Mouse (Mus musculus): ENCODE results near the gene Nkd1. TPM values are rescaled to one million over a fixed set of nuclear protein-coding genes. Genes with fewer than 3 reads are reported as not detected.

The Nkd1 gene
- total RNA-seq, 1 experiment from 2014 or later: 40.7 TPM

DNA sequence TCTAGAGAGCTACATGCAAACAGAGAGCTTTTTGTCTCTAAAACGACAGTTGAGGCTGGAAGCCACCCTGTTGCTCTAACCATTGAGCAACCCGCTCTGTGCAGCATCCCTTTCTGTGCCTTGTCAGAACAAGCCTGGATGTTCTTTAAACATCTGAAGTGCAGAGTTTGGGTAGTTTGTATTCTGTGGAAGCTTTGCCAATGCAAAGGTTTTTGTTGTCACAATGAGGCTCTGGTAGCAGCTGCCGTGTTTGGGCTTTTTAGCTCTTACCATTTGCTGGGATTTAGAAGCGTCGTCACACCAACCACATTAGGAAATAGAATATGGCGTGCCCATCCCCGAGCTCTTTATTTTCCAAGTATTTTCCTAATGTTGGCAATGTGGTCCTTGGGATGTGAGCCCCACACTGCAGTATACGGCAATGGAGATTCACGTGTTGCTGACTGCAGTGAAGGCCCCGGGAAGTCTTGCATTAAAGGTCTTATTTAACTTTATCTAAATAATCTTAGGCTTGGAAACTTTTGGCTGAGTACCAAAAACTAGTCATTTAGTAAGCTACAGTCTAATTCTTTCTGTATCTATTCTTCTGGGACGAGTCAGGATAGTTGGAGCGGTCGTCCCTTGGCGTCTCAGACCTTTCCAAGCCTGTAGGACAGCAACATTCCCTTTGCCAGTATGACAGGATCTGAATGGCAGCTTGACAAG, 51.9 kb downstream of the Nkd1 start:
- no peak for DNase-seq

DNA sequence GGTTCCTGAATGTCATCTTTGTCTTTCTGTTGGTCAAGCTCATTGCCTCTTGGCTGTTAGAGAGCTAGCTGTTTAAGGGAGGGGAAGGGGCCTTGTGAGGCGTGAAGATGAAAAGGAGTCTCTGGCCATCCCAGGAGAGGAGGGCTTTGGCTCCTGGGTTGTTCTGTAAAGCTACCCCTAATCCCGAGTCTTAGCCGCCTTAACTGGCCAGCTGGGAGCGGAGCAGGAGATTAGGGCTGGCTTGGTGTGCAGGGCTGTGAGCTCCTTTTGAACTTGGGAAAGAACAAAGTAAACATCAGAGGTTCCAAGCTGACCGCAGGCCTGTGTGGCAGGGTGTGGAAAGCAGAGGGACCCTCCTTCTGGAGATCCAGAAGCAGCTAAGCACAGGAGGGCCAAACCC, 53.8 kb downstream of the Nkd1 start:
- DNase-seq: no peak

DNA sequence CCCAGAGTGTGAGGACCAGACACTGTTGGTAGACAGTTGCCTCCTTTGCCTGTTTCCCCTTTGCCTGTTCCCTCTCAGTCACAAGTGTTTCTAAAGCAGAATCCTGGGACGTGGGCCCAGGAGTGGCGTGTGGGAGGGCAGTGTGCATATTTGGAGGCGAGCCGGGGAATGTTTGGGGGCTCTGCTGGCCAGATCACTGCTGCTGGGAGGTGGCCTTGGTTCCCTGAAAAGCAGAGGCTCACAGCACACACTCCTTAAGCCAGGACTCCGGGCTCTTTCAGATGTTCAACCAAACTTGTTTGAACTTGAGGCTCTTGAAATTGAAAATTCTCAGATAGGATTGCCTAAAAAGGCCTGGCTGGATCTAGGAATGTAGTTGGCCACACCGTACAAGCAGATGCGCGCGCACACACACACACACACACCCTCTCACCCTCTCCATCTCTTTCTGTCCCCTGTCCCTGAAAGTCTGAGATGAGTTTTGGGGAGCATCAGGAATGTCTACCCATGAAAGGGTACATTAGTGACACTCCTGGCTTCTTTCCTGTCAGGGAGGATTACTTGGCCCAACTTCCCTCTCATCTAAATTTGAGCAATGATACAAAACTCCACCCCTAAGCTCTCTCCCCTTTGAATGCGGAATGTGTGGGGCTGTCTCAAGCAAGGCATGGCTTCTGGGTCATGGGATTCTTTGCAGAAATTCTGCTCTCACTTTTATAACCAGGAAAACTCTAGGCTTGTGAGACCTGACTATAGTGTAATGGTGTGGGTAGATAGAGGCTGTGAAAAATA, 55.4 kb downstream of the Nkd1 start:
- DNase-seq: peak; percentile 57

DNA sequence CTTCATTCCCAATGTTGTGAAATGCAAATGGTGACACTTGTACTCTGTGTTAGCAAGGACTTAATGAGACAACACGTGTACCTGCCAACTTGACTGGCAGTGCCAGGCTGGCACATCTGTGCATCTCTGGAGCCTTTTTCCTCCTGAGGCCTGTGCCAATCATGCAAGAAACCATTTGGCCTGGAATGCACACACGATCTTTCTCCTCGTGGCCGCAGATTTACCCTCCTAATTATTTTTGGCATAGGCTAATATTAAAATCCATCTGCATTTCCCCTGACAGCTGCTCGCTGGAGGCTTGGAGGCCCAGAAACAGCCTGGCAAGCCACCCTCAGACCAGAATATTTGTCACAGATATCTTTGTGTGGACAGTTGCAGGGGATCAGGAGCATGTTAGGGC, 56.5 kb downstream of the Nkd1 start:
- DNase-seq: no peak

DNA sequence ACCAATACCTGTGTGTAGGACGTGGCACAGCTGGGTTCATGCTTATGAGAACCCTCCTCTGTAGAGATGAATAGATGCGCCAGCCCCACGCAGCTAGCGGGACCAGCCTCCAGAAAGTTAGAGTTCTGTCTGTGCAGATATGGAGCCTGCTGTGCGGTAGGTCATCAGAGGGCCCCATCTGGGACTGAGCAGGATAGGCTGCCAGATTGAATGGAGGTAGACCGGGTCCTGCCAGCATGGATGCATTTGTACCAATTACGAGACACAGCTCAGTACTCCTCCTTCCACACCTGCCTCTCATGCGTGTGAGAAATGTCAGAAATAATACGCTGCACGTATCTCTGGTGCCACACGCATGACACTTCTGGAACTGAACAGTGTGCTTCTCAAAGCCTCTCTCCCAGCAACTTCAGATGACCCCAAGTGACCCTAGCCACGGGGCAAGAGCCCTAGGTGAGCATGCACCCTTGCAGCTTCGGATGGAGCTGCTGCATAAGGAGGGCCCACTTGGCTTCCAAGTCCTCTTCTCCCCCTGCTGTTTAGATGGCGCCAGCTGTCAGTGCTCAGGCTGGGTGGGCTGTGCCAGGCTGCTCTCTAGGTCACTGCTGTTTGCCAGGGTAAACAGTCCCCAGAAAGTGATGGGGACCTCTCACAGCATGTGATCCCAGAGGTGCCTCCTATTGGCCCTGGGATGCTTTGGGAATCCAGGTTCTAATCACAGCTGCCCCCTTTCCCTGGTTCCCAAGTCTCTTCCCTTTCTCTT, 57.4 kb downstream of the Nkd1 start:
- DNase-seq: no peak

DNA sequence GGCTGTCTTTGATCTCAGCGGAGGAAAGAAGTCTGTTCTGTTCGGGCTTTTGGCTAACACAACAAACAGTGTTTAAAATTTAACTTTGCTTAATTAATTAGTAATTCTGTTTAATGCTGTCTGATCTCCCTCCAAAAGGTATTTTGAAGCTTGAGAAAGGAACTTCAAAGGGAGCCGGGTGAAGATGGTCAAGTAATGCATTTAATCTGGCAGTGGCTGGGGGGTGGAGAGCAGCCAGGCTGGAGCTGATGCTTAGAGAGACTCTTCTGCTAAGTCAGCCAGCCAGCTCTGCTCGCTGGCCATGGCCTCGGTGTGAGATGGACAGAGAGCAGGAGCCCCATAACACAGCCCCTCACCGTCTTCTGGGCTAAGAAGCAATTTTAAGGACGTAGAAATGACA, 58.1 kb downstream of the Nkd1 start:
- no peak for DNase-seq

DNA sequence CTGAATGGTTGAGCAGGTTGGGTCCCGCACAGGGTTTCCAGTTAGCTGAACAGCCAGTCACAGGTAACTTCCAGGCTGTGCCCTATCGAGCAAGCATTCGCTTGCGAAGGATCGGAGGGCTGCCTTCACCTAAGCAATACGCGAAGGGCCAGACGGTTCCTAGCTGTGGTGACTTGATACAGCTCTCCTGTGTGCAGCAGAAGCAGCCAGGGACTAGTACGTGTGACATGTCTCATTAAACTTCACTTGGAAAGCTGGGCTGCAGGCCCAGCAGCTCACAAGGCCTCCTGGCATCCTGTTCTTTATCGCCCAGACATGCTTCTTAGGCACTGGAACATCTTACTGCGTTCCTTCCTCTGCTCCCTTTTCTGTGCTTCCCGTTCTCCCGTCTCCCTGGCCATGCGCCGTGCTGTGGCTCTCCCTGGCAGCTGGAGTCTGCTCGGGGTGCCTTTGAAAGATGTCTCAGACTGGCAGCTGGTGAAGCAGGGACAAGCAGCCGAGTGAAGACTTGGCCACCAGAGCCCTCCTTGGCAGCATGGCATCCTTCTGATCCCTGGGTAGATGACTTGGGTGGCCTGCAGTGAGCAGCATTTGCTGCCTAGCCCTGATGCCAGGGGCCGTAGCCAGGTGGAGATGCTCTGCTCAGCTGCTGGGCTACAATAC, 58.6 kb downstream of the Nkd1 start:
- DNase-seq: no peak

DNA sequence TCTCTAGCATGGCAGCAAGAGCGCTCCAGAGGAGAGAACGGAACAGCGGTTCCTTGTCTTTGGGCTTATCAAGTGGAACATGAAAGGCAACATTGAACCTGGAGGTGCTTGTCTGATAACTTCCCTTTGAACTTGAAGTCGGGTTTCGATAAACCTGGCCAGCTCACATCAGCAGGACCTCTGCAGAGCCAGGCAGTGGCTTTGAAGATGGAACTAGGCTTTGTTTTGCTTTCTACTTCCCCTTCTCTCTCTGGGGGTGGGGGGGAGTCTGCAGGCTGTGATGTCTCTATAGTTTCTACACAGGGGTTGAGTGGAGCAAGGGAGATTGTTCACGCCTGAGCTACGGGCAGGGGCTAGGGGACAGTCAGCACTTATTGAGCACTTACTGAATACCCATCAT, 59.6 kb downstream of the Nkd1 start:
- no peak for DNase-seq

DNA sequence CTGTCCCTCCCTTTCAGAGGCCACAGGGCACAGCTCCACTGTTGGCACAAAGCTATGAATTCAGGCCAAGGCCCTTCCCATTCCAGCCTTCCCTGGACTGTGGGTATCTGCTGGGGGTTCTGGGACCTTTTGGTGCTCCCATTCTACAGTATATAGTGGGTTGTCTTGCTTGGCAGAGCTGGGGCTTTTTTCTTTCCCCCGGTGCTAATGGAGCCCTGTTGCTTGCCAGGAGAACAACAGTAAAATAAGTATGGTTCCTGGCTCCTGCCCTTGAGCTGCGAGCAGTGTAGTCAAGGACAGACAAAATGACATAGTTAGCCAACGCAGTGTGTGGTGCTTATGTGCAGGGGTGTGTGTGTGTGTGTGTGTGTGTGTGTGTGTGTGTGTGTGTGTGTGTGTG, 62.7 kb downstream of the Nkd1 start:
- DNase-seq: peak; percentile 58

DNA sequence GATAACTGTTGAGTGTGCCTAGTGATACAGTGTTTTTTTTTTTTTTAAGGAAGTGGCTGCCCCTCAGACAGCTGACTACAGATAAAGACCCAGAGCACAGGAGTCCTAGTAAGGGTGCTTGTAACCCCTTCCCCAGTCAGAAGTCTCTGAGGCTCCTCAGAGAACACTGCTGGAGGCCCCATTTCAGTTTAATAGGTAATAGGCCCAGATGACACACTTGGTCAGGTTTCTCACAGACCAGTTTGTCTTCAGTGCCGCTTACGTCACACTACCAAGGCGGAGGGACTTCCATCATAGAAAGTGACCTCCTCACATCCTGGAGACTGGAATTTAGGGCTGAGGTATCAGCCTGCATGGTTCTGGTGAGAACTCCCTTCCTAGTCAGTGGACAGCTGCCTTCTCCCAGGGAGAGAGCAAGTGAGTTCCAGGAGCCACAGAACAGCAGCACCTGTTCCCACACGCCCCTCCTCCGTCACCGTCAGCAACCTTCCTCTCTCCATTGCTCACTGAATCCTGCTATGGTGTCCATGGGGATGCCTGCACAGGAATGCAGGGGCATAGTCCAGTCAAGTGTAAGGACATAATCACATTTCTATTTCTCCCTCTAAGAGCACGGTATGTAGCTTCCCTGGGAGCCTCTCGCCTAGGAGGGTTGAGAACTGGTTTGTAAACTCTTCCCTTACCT, 67.2 kb downstream of the Nkd1 start:
- no peak for DNase-seq

DNA sequence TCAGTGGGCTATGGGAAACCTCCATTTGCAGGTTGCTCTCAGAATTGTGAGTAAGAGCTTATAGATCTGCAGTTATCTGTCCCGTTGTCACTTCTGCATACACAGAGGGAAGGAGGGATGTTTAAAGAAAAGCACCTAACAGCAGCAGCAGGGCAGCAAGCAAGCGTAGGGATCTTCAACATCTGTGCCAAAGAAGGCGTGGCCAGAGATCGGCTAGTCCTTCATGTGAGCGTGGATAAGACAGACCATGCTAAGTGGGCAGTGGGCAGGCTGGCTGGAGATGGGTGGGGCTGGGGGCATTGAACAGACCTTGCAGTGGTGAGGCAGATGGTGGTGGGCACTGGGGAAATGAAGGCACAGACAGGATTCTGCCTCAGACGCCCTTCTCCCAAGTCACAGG, 69.1 kb downstream of the Nkd1 start:
- DNase-seq: peak; percentile 49

DNA sequence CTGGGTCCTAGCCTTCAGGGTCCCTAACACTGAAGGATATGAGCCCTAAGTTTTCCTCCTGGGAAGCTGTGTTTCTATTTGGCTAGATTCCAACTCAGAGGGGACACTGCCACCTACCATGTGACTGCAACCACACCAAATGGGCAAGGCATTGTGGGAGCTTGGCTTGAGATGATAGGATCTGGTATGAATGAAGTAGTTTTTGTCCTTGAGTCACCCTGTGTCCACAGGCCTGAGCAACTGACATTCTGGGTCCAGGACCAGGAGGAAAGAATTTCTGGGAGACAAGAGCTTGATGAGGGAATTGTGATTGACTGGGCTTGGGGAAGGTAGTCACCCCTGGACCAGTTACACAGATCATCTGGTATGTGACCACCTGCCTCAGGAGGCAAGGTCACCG, 72.8 kb downstream of the Nkd1 start:
- DNase-seq: peak; percentile 63

DNA sequence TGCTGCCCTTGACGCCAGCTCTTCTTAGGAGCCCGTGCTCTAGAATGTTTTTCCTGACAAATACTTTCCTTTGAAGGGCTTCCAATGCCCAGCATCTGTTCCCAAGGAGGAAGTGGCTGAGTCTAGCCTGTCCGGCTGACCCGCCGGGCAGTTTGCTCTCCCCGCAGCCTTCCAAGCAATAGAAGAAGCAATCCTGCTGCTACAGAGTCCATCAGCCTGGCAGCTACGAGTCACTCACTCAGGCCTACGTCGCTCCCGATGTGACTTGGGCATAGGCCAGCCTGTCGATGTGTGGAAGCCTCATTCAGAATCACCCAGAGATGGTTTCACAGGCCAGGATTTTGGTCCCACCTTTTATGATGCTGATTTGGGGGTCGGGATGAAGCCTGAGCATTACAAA, 74.9 kb downstream of the Nkd1 start:
- DNase-seq: peak; percentile 49

DNA sequence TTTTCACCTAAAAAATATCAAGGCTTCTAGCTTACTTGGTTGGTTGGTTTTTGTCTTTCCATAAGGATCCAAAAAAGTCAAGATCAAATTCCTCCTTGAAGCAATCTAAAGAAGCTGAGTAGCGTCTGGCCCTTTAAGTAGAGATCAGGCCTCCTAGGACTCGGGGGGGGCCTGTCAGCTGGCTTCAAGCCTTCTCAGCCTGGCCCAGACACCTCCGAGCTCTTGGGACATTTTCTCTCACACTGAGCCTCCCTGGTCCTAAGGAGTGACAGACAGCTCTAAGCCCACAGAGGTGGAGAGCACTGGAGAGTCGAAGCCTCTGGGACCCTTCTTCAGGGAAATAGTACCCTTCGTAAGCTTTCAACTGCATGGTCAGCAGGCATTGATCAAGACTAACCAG, 77.4 kb downstream of the Nkd1 start:
- no peak for DNase-seq

DNA sequence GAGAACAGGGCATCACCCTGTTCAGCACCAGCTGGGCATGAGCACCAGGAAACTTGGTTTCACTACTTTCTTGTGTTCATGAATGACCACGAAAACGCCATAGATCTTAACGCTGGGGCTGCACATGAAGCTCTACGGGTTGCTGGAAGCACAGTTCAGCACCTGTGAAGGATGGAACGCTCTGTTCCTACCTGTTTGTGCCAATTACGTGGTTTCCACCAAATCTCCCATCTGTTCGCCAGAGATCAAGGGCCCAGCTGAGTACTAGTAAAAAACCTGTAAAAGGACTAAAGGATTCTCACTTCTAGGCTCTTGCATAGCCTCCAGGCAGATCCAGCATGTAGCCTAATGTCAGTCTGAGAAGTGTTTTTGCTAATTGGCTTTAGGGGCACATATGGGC, 78.3 kb downstream of the Nkd1 start:
- no peak for DNase-seq

DNA sequence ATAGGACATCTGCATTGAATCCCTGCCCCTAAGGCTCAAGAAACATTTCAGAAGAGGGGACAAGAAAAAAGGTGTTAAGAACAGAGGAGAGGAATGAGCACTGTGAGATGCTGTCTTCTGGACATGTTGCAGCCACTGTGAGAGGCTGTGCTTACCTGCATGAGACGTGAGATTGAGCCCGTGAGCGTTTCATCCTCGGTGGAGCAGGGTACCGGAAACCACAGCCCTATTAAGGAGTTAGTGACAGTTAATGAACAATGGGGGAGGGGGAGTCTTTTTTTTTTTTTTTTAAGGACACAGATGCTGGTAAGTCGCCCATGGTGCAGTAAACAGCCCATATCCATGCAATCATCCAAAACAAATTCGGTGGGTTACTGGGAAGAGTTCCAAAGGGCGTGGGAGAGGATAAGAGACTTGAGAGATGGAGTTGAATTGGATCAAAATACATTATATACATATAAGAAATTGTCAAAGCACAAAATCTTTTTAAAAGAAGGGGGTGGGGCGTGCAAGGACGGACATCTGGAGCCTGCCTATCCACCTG, 82.4 kb downstream of the Nkd1 start:
- no peak for DNase-seq

DNA sequence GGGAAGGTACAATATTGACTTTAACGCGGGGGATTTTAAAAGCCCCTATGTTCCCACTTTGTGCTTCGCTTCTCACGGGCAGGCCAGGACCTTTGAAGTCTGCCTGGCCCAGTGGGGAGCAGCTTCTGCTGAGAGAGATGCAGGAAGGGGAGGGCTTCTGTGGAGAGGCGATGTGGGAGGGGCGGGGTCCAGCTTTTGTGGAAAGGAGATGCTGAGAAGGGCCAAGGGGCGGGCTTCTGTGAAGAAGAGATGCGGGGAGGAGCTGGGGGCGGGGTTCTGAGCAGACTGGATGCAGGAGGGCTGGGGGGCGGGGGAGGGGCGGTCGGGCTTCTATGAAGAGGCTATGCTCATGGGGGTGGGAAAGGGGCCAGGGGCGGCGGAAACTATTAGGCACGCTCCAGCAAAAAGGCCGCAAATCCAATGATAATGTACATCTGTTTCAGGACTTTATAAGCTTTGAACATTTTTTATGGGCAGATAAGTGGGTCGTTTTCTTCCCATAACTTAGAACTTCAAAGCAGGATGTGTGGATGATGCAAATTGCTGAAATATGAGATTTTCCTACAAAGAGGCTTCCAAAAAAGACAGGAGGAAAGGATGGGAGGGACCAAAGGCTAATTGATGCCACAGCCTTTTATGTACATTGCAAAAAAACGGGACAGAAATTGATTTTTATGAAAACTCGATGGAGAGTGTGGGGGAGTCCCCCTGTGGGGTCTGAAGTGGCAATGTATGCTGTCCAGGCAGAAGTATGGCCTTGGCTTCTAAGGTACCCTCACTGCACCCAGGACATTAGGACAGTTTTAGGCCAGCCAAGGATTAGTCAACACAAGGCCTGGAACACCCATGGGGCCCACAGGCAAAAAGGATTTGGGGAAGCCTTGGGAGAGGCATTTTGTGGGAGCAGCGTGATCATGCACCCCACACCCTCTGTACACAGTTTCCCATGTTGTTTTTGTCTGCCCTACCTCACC, 83.2 kb downstream of the Nkd1 start:
- peak; percentile 77 for DNase-seq

DNA sequence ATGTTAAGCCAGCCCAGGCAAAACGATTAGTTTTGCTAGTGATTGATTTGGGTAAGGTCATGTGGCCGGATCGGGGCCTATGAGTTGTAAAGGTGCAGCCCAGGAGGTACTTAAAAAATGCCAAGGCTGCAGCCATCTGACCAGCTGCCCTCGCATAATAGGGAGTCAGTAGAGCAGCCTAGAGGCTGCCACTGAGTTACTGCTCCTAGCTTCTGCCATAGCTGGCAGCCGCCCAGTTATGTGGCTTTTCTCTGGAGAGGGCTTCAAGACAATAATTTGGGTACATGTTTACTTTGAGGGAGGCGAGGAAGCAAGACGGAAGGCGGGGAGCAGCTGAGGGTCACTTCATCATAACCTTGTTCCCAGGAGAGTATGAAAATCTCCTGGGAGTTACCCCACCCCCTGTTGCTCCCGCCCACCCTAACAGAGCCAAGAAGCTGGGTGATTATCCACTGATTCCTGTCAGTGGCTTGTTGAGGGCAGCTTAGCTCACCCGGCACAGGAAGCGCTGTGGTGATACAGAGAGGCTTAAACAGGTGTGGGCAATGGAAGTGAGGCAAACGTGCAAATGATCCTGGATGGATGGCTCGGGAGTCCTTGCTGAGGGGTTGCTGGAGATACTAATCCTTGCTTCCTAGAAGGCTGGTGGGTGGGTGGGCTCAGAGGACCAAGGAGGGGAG, 84.3 kb downstream of the Nkd1 start:
- peak; percentile 50 for DNase-seq

DNA sequence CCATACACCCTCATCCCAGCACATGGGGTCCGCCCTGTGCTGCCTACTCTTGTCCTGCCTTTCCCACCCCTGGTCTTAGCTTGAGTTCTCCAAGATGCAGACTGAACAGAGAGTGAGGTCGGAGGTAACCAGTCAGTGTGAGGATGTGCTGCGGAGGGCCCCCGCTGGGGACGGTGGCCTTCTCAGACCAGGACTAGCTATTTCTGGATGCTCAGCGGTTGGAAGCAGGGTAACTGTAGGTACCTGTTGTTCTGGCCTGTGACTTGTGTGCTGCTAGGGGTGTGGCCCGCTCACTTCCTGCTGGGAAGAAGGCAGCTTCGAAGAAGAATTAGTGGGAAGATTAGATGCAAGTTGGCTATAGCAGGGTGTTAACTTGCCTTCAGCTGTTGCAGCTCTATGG, 87.9 kb downstream of the Nkd1 start:
- no peak for DNase-seq

DNA sequence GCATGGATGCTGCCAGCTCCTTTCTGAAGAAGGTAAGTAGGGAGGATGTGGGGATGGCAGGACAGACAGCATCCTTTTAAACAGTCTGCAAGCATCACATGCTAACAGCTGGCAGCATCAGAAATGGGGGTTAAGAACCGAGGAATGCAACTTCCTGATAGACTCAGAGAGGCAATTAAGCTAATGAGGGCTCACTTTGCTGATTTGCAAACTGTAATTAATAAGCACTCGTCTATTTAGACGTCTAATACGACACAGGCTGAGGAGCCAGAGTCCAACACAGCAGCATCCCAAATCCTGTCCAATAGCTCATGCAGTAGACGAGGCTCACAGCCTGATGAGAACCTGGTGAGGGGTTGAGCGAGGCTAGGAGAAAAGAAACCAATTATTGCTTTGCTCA, 89.1 kb downstream of the Nkd1 start:
- DNase-seq: no peak
